Mouse (Mus musculus) MEL (cell line): ENCODE measurements around the gene Vtcn1. TPM values are rescaled to one million over a fixed set of nuclear protein-coding genes. Genes with fewer than 3 reads are reported as not detected.

Source experiments
- DNase-seq: peaks from one replicate; pipeline ENCODE4 v3.0.0; 2011; ENCODE audit warnings: low read depth, low spot score
- H3K27ac ChIP-seq: 2 replicates; pipeline ENCODE4 v1.5.1; 2012; ENCODE audit warnings: low read depth, mild to moderate bottlenecking, control low read depth, low read length, moderate library complexity; ENCODE audit not compliant: control insufficient read depth
- H3K27me3 ChIP-seq, 2 experiments: fragments of 150-350 bp in 1 of 2; sonication (generic) in 1 of 2; 2 replicates each; pipeline ENCODE4 v1.6.1; 2012; ENCODE audit warnings: low read length in 2 of 2, mild to moderate bottlenecking in 2 of 2, improper control_type of control experiment in 1 of 2, moderate library complexity in 1 of 2; ENCODE audit not compliant: insufficient read depth in 2 of 2, control insufficient read depth in 1 of 2
- H3K36me3 ChIP-seq, 2 experiments: 2 replicates each; pipeline ENCODE4 v1.6.1; 2012 to 2014; ENCODE audit warnings: low read length in 2 of 2, improper control_type of control experiment in 1 of 2, inconsistent platforms in 1 of 2, mild to moderate bottlenecking in 1 of 2; ENCODE audit not compliant: insufficient read depth in 2 of 2, control insufficient read depth in 1 of 2
- H3K4me1 ChIP-seq, 2 experiments: fragments of 150-350 bp in 1 of 2; sonication (generic) in 1 of 2; 2 replicates each; pipeline ENCODE4 v1.6.1; 2012; ENCODE audit warnings: low read length in 2 of 2, improper control_type of control experiment in 1 of 2, mild to moderate bottlenecking in 1 of 2; ENCODE audit not compliant: insufficient read depth in 2 of 2, control insufficient read depth in 1 of 2
- H3K4me3 ChIP-seq, 2 experiments: fragments of 150-350 bp in 1 of 2; sonication (generic) in 1 of 2; 2 replicates each; pipeline ENCODE4 v1.5.1; 2012; ENCODE audit warnings: low read depth in 2 of 2, low read length in 2 of 2, mild to moderate bottlenecking in 2 of 2, moderate library complexity in 2 of 2, control low read depth in 1 of 2, improper control_type of control experiment in 1 of 2; ENCODE audit not compliant: control insufficient read depth in 1 of 2, insufficient read depth in 1 of 2
- H3K79me2 ChIP-seq: 2 replicates; pipeline ENCODE4 v1.6.1; 2012; ENCODE audit warnings: mild to moderate bottlenecking, low read length, moderate library complexity; ENCODE audit not compliant: control insufficient read depth, poor library complexity, insufficient read depth
- H3K9ac ChIP-seq: 2 replicates; pipeline ENCODE4 v1.6.1; 2012; ENCODE audit warnings: low read depth, mild to moderate bottlenecking, control low read depth, low read length, moderate library complexity; ENCODE audit not compliant: control insufficient read depth, poor library complexity, severe bottlenecking
- H3K9me3 ChIP-seq: fragments of 150-350 bp; sonication (generic); replicated peaks from 2 replicates; pipeline ENCODE4 v1.6.1; 2012; ENCODE audit warnings: mild to moderate bottlenecking, low read length, improper control_type of control experiment, moderate library complexity; ENCODE audit not compliant: insufficient read depth
- CHD2 ChIP-seq: IDR thresholded peaks from 2 replicates; pipeline ENCODE4 v1.6.1; 2011; ENCODE audit warnings: low read length, improper control_type of control experiment
- CTCF ChIP-seq, 3 experiments: IDR thresholded peaks in 2 of 3; conservative IDR thresholded peaks in 1 of 3; 2 replicates each; pipeline ENCODE4 v1.5.1; 2011 to 2012; ENCODE audit warnings: low read length in 3 of 3, low read depth in 2 of 3, mild to moderate bottlenecking in 2 of 3, improper control_type of control experiment in 1 of 3, inconsistent platforms in 1 of 3, mixed read lengths in 1 of 3, moderate library complexity in 1 of 3; ENCODE audit not compliant: control insufficient read depth in 1 of 3, insufficient read depth in 1 of 3, poor library complexity in 1 of 3, severe bottlenecking in 1 of 3
- E2F4 ChIP-seq: IDR thresholded peaks from 2 replicates; pipeline ENCODE4 v1.6.1; 2011; ENCODE audit warnings: low read depth, low read length, improper control_type of control experiment, borderline replicate concordance
- EP300 ChIP-seq, 2 experiments: IDR thresholded peaks; 2 replicates each; pipeline ENCODE4 v1.6.1; 2011; ENCODE audit warnings: improper control_type of control experiment in 2 of 2, low read length in 2 of 2, low read depth in 1 of 2, mild to moderate bottlenecking in 1 of 2
- ETS1 ChIP-seq: IDR thresholded peaks from 2 replicates; pipeline ENCODE4 v1.6.1; 2012; ENCODE audit warnings: low read depth, mild to moderate bottlenecking, inconsistent platforms, low read length, improper control_type of control experiment, moderate library complexity
- GABPA ChIP-seq: IDR thresholded peaks from 2 replicates; pipeline ENCODE4 v1.6.1; 2012; ENCODE audit warnings: low read depth, mild to moderate bottlenecking, inconsistent platforms, low read length, improper control_type of control experiment, moderate library complexity
- GATA1 ChIP-seq: IDR thresholded peaks from 2 replicates; pipeline ENCODE4 v1.6.1; 2011; ENCODE audit warnings: low read depth, low read length, improper control_type of control experiment
- HCFC1 ChIP-seq: IDR thresholded peaks from 2 replicates; pipeline ENCODE4 v1.6.1; 2012; ENCODE audit warnings: low read depth, mild to moderate bottlenecking, inconsistent platforms, low read length, improper control_type of control experiment, moderate library complexity
- JUND ChIP-seq: IDR thresholded peaks from 2 replicates; pipeline ENCODE4 v1.6.1; 2011; ENCODE audit warnings: low read depth, mild to moderate bottlenecking, improper control_type of control experiment, low read length
- KAT2A ChIP-seq: conservative IDR thresholded peaks from 2 replicates; pipeline ENCODE4 v1.6.1; 2012; ENCODE audit warnings: low read depth, low read length, improper control_type of control experiment, inconsistent platforms
- MAFK ChIP-seq: IDR thresholded peaks from 2 replicates; pipeline ENCODE4 v1.6.1; 2011; ENCODE audit warnings: low read depth, mild to moderate bottlenecking, low read length, improper control_type of control experiment, borderline replicate concordance
- MEF2A ChIP-seq: IDR thresholded peaks from 2 replicates; pipeline ENCODE4 v1.6.1; 2014; ENCODE audit warnings: low read depth, mild to moderate bottlenecking, inconsistent platforms, low read length, improper control_type of control experiment; ENCODE audit not compliant: poor library complexity, insufficient replicate concordance, severe bottlenecking; ENCODE audit errors: extremely low read depth
- MXI1 ChIP-seq: IDR thresholded peaks from 2 replicates; pipeline ENCODE4 v1.6.1; 2011; ENCODE audit warnings: mild to moderate bottlenecking, low read depth, low read length, improper control_type of control experiment
- MYB ChIP-seq: IDR thresholded peaks from 2 replicates; pipeline ENCODE4 v1.6.1; 2011; ENCODE audit warnings: mild to moderate bottlenecking, low read depth, low read length, improper control_type of control experiment
- MYC ChIP-seq: IDR thresholded peaks from 2 replicates; pipeline ENCODE4 v1.6.1; 2011; ENCODE audit warnings: low read depth, mild to moderate bottlenecking, low read length, improper control_type of control experiment, moderate library complexity
- NELFE ChIP-seq: IDR thresholded peaks from 2 replicates; pipeline ENCODE4 v1.6.1; 2011; ENCODE audit warnings: low read depth, low read length, improper control_type of control experiment
- NRF1 ChIP-seq: IDR thresholded peaks from 2 replicates; pipeline ENCODE4 v1.6.1; 2014; ENCODE audit warnings: low read depth, mild to moderate bottlenecking, inconsistent platforms, low read length, improper control_type of control experiment, moderate library complexity; ENCODE audit not compliant: poor library complexity, insufficient read depth, severe bottlenecking
- POLR2A ChIP-seq, 2 experiments: IDR thresholded peaks; 2 replicates each; pipeline ENCODE4 v1.6.1; 2011 to 2012; ENCODE audit warnings: low read length in 2 of 2, mild to moderate bottlenecking in 2 of 2, control low read depth in 1 of 2, improper control_type of control experiment in 1 of 2, low read depth in 1 of 2, moderate library complexity in 1 of 2; ENCODE audit not compliant: control insufficient read depth in 1 of 2, insufficient read depth in 1 of 2, poor library complexity in 1 of 2
- RAD21 ChIP-seq: IDR thresholded peaks from 2 replicates; pipeline ENCODE4 v1.6.1; 2011; ENCODE audit warnings: mild to moderate bottlenecking, low read depth, low read length, improper control_type of control experiment
- SIN3A ChIP-seq: IDR thresholded peaks from 2 replicates; pipeline ENCODE4 v1.6.1; 2012; ENCODE audit warnings: low read length, improper control_type of control experiment, inconsistent platforms
- SMC3 ChIP-seq: IDR thresholded peaks from 2 replicates; pipeline ENCODE4 v1.6.1; 2011; ENCODE audit warnings: low read depth, low read length, improper control_type of control experiment
- TAL1 ChIP-seq: IDR thresholded peaks from 2 replicates; pipeline ENCODE4 v1.6.1; 2012; ENCODE audit warnings: mild to moderate bottlenecking, inconsistent platforms, low read length, moderate library complexity, mixed read lengths
- TBP ChIP-seq: IDR thresholded peaks from 2 replicates; pipeline ENCODE4 v1.8.0; 2011; ENCODE audit warnings: low read depth, low read length, improper control_type of control experiment
- UBTF ChIP-seq: IDR thresholded peaks from 2 replicates; pipeline ENCODE4 v1.6.1; 2012; ENCODE audit warnings: low read depth, mild to moderate bottlenecking, inconsistent platforms, low read length, improper control_type of control experiment, moderate library complexity, borderline replicate concordance; ENCODE audit not compliant: insufficient read depth
- USF1 ChIP-seq: IDR thresholded peaks from 2 replicates; pipeline ENCODE4 v1.6.1; 2014; ENCODE audit warnings: low read depth, mild to moderate bottlenecking, inconsistent platforms, low read length, improper control_type of control experiment, moderate library complexity
- USF2 ChIP-seq, 2 experiments: IDR thresholded peaks; 2 replicates each; pipeline ENCODE4 v1.6.1; 2011 to 2012; ENCODE audit warnings: improper control_type of control experiment in 2 of 2, low read length in 2 of 2, borderline replicate concordance in 1 of 2, inconsistent platforms in 1 of 2, low read depth in 1 of 2, mild to moderate bottlenecking in 1 of 2; ENCODE audit not compliant: insufficient read depth in 1 of 2
- ZC3H11A ChIP-seq: IDR thresholded peaks from 2 replicates; pipeline ENCODE4 v1.6.1; 2012; ENCODE audit warnings: low read depth, mild to moderate bottlenecking, inconsistent platforms, low read length, improper control_type of control experiment
- ZNF384 ChIP-seq: IDR thresholded peaks from 2 replicates; pipeline ENCODE4 v1.6.1; 2012; ENCODE audit warnings: low read depth, mild to moderate bottlenecking, inconsistent platforms, low read length, improper control_type of control experiment
- polyA plus RNA-seq, 2 experiments: library from polyadenylated mRNA; stranded (reverse) in 1 of 2; unstranded in 1 of 2; fragments of >175 nt in 1 of 2; fragments of >200 nt in 1 of 2; gene quantifications; 2 replicates each; pipeline versions ENCODE4 v1.2.1 to v1.2.4; 2012; ENCODE audit warnings: low replicate concordance in 2 of 2, low read depth in 1 of 2; ENCODE audit not compliant: insufficient read length in 2 of 2, insufficient read depth in 1 of 2, missing spikeins in 1 of 2
- total RNA-seq: library from RNA; depleted of rRNA; stranded (reverse); fragments of 300-350 nt; gene quantifications from 2 replicates; pipeline ENCODE4 v1.2.3, GENCODE M21; 2012

The Vtcn1 gene
- total and polyA plus RNA-seq, 3 experiments = not detected

DNA sequence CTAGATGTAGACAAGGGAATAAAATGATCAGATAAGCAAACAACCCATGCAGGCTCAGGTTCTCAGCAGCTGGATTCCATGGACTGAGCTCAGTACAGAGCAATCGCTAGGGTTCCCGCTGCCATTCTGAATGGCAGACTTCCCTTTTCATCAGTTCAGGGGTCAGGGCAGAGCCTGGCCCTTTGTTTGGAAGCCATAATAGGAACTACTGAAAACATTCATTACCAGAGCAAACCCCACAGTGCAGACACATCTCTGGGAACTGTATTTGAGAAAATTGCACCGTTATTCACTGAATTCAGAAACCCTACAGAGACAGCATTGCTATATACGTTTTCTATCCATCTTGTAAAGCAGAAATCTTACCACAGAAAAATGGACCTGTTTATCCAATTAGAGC lies 47.7 kb upstream of the Vtcn1 start:
- Histone ChIP-seq H3K27me3 (peaks cover 0 to 3% of the 10 kb centered on the region in 2 experiments; a peak in 2 of 4 replicates), H3K79me2 (no peaks in the 10 kb centered on the region), H3K4me3 (no peak overlapping the region), H3K27ac (no peak overlapping the region), H3K4me1 (no peaks in the 10 kb centered on the region), H3K9me3 (no peaks in the 10 kb centered on the region), H3K36me3 (no peaks in the 10 kb centered on the region), H3K9ac (no peak overlapping the region)
- TF ChIP-seq USF2 (IDR thresholded peaks at IDR 0.05; ENCODE audit: borderline replicate concordance in 1 of 2, insufficient read depth in 1 of 2, low read depth in 1 of 2, low read length in 2 of 2) = no peak
- TF ChIP-seq UBTF = no peak
- no peak for TF ChIP-seq E2F4
- no peak for TF ChIP-seq ZC3H11A
- TF ChIP-seq POLR2A (IDR thresholded peaks at IDR 0.05; ENCODE audit: control insufficient read depth in 1 of 2, insufficient read depth in 1 of 2, low read depth in 1 of 2, low read length in 2 of 2, poor library complexity in 1 of 2) = no peak
- no peak for TF ChIP-seq JUND
- TF ChIP-seq GABPA = no peak
- TF ChIP-seq MYB = no peak
- no peak for TF ChIP-seq NRF1
- no peak for TF ChIP-seq CTCF (IDR thresholded peaks at IDR 0.05 in 2 of 3, conservative IDR thresholded peaks at IDR 0.05 in 1 of 3; ENCODE audit: control insufficient read depth in 1 of 3, insufficient read depth in 1 of 3, low read depth in 2 of 3, low read length in 3 of 3, poor library complexity in 1 of 3, severe bottlenecking in 1 of 3)
- no peak for TF ChIP-seq NELFE
- TF ChIP-seq MYC = no peak
- TF ChIP-seq EP300 (IDR thresholded peaks at IDR 0.05; ENCODE audit: low read depth in 1 of 2, low read length in 2 of 2) = no peak
- TF ChIP-seq MEF2A = no peak
- TF ChIP-seq MXI1 = no peak
- no peak for TF ChIP-seq TAL1
- DNase-seq = no peak

- Histone ChIP-seq H3K27ac (no peak overlapping the region), H3K36me3 (no peaks in the 10 kb centered on the region), H3K9ac (no peak overlapping the region), H3K4me1 (no peaks in the 10 kb centered on the region), H3K4me3 (no peak overlapping the region), H3K9me3 (no peaks in the 10 kb centered on the region), H3K27me3 (peaks cover under 1 to 1% of the 10 kb centered on the region in 2 experiments; a peak in 2 of 4 replicates), H3K79me2 (no peaks in the 10 kb centered on the region)
- DNase-seq = no peak
- no peak for TF ChIP-seq SMC3
- no peak for TF ChIP-seq CTCF (IDR thresholded peaks at IDR 0.05 in 2 of 3, conservative IDR thresholded peaks at IDR 0.05 in 1 of 3; ENCODE audit: control insufficient read depth in 1 of 3, insufficient read depth in 1 of 3, low read depth in 2 of 3, low read length in 3 of 3, poor library complexity in 1 of 3, severe bottlenecking in 1 of 3)
- no peak for TF ChIP-seq ETS1
- TF ChIP-seq USF2 (IDR thresholded peaks at IDR 0.05; ENCODE audit: borderline replicate concordance in 1 of 2, insufficient read depth in 1 of 2, low read depth in 1 of 2, low read length in 2 of 2) = no peak
- no peak for TF ChIP-seq ZNF384
- TF ChIP-seq USF1 = no peak
- TF ChIP-seq JUND = no peak
- no peak for TF ChIP-seq GABPA
- no peak for TF ChIP-seq TBP
- no peak for TF ChIP-seq HCFC1
- TF ChIP-seq MAFK = no peak
- no peak for TF ChIP-seq RAD21
- TF ChIP-seq CHD2 = no peak
- no peak for TF ChIP-seq SIN3A
- TF ChIP-seq MEF2A = no peak
- no peak for TF ChIP-seq GATA1
- TF ChIP-seq KAT2A = no peak
Measured at GRCm38 (mm10) chr3:100786076-100786475, 39.2 kb upstream of the Vtcn1 start.
